Mouse (Mus musculus): ENCODE data around the gene Hipk3.

Hipk3 gene

DNA sequence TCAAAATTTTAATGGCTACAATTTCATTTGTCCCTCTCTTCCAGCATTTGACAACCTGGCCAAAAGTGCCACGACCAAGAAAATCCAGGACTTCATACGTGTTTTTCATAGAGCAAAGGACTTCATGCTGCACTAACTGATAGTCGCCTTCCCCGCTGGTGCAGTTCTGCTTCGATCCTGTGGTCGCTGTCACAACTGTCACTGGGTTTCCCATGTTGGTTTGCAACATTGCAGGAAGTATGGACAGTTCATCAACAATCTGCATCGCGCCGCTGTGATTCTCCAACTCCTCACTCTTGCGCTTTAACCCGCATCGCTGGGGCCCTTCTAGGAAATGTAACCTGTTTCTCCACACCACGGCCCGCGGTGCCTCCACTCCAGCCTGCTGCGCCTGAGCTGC, 23.1 kb downstream of the Hipk3 start:
- DNase-seq (ENCODE audit: low spot score in 2 of 2), result no peak

DNA sequence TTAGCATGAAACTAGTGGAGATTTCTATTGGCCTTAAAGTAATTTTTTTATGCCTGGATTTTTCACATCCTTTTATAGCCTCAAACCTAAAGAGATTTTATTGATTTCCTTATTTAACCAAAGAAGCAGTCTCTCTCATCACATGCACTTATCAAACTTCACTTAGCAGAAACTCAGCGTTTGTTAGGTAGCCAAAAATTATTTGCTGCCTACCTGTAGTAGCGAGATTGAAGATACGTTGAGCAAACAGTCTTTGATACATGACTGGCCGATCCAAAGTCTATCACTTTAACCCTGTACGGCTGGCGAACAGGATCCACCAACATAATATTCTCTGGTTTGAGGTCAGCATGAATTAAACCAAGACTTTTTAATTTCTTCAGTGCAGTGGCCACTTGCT, 23.7 kb downstream of the Hipk3 start:
- DNase-seq (ENCODE audit: low spot score in 2 of 2), result no peak

DNA sequence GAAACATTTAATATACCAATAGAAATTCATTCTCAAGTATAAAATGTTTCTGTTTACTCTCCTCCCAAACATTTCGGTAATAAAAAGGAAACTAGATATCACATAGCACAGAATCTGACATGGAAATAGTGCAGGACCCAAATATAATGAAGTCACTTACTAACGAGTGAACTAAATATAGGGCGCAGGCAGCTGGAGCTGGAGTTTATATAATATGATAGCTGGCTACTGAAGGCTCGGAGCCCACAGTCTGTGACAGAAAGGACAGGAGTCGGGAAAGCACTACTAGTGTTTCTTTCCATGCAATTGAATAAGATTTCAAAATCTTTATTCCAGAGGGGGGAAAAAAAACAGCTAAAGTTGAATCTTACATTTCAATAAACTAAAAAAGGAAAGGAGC, 25.8 kb downstream of the Hipk3 start:
- DNase-seq (ENCODE audit: low spot score in 2 of 2), result no peak

DNA sequence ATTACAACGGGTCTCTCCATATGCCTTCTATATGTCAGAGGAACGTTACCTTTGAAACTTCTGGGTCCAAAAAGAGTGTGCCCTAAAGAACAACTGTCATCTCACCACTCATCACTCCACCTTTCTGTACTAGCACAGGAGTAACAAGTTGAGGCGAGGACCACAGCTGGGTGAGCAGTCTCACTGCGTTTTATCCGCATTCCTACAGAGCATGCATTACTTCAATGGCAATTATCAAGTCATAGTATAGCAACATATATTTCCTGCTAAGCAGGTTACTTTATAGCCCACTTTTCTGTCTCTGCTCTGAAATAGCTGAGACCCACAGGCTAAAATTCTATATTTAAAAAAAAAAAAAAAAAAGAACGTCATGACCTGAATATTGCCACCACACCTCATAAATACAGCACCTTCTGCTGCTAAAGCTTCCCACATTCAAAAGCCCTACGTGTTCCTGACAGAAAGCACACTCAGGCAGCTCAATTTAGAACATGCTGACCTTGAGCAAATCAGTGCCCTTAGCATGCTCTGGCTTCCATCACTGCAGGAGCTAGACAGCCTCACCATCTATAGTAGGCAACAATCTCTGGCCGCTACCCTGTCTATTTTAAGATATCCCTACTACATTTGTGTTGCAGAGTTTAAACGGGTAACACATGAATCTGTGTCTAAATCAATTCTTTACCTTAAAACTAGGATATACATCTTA, 27.2 kb downstream of the Hipk3 start:
- no peak for DNase-seq (ENCODE audit: low spot score in 2 of 2)

DNA sequence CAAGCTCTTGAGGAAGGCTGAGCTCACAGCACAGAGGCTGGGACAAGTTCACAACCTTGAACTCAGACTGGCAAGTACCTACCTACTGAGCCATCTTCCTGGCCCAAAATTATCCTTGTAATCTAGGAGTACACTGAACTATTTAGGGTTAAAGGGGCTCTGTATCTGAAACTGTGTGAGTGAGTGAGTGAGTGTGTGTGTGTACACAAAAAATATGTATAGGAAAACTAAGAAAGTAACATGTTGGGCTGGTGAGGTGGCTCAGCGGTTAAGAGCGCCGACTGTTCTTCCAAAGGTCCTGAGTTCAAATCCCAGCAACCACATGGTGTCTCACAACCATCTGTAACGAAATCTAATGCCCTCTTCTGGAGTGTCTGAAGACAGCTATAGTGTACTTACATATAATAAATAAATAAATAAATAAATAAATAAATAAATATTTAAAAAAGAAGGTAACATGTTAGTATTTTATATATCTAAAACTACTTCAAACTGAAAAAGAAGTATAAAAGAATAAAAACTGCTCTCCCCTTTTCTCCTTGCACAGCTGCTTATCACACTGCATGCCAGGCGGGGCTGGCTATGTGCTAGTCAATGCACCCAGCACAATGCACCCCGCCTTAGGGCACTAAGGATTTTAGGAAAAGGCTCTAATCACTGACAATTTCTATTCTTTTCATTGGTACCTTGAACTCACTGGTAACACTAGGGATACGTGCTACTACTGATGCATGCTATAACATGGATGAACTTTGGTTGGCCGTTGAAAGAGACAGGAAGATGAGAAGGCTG, 28.4 kb downstream of the Hipk3 start:
- DNase-seq (ENCODE audit: low spot score in 2 of 2), result no peak

DNA sequence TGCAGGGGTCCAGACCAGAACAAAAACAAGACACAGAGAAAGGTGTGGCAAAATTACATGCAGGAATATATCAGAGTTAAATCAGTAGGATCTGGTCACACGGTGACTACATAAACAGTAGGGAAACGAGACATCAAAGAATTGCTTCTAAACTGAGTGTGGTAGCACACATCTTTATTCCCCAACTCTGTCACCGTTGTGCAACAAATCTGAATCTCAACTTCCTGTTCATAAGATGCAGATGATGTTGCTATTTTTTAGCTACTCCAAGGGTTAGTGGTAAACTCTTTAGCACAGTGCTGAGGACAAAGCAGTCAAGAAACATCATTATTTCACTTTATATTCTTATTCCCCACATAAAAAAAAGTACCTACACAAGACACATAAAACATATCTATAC, 34.2 kb downstream of the Hipk3 start:
- no peak for DNase-seq (ENCODE audit: low spot score in 2 of 2)

DNA sequence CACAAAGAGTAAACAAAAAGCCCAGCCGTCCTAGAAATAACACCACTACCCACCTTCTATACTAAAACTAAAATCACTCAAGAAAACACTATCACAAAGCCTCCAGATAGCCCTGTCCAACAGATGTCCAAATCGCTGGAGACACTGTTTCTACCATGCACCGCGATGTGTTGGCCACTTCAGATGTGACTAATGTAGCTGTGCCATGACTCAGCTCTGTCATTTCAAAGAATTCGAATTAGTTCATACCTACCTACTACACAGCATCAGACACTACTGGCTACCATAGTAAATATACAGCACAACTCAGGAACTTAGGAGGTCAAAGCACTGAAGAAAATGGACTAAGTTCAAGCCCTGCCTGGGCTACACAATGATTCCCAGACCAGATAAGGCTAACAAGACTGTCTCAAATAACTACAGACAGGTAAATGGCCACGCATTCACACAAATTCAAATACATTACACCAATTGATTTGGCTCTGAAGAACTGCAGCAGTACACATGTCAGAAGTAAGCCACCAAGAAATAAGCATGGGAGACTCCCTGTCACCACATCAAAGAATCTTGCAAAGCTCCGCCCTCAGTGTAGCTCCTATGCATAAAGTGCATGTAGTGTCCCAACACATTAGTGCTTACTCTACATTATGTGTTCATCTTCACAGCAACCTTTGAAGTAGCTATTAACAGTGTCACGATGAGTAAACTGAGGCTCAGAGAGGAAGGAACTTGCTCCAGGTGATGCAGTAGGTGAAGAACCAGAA, 35.5 kb downstream of the Hipk3 start:
- DNase-seq (ENCODE audit: low spot score in 2 of 2), result no peak

DNA sequence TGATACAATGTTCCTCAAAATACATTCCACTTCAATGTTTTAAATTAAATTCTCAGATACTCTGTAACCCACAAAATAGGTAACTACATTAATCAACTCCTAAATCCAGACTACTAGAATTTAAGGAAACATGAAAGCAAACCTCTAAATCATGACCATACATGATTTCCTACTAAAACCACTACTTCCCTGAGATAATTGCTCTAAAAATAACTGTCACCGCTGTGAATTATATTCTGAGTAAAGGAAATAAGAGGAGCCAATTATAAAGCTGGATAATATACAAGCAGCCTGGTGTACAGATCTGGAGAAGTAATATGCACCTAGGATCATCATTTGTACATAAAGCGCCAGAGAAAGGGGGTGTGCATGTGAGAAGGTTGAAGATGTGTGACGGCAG, 37.1 kb downstream of the Hipk3 start:
- no peak for DNase-seq (ENCODE audit: low spot score in 2 of 2)

DNA sequence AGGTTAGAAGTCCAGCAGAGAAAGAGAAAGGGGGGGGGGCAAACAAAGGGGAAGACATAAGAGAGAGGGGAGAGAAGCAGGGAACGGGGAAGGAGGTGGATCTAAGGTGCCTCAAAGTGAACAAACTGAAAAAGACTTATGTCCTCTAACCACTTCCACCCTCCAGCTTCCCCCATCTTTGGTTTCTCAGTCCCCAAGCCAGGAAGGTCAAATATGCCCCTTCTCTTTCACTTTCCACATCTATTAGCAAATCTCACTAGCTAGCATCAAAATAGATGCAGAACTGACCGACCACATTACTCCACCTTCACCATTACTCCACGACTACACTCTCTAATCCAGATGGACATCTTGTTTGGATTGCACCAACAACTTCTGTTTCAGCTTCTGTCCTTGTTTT, 43.6 kb downstream of the Hipk3 start:
- DNase-seq (ENCODE audit: low spot score in 2 of 2), result no peak

DNA sequence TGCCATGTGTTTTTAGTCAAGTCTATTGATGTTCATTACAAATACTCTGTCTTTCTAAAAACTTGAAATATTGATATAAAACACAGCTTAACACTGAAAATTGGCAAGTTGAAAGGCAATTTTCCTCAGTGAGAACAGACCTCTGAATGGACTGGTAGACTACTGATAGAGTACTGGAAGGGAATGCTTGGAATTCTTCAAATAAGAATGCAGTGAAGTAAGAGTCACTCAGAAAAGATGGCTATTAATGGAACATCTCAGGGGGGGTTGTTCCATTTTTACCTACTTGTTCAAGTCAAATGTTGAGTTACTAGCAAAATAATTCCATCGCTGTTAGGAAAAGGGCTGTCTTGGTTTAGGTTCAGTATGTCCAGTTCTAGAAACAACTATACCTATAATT, 45.1 kb downstream of the Hipk3 start:
- no peak for DNase-seq (ENCODE audit: low spot score in 2 of 2)

DNA sequence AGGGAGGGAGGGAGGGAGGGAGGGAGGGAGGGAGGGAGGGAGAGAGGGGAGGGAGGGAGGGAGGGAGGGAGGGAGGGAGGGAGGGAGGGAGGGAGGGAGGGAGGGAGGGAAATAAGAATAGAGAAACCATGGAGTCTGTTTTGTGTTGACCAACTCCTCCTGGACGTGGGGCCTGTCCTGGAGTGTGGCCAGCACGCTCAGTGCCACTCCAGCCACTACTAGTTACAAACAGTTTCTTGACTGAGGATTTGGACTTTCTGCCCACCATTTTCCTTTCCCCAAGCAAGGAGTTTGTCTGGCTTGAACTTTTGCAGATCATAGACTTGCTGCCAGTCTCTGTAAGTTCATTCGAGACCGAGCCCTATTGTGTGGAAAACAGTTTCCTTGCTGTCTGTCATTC, 46.0 kb downstream of the Hipk3 start:
- DNase-seq (ENCODE audit: low spot score in 2 of 2), result no peak

DNA sequence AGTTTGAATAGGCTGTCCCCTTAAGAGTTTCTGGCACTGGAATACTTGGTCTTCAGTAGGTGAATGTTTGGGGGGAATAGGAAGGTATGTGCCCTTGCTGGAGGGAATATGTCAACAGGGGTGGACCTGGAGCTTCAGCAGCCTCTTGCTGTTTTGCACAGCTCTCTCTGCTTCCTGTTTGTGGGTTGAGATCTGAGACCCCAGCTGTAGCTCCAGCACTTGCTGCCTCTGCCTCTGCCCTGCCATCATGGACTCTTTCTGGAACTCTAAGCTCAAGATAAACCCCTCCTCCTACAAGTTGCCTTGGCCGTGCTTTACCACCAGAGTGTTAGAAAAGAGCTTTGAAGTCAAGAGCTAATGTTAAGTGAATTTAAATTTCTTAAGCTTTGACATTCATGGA, 48.2 kb downstream of the Hipk3 start:
- no peak for DNase-seq (ENCODE audit: low spot score in 2 of 2)

DNA sequence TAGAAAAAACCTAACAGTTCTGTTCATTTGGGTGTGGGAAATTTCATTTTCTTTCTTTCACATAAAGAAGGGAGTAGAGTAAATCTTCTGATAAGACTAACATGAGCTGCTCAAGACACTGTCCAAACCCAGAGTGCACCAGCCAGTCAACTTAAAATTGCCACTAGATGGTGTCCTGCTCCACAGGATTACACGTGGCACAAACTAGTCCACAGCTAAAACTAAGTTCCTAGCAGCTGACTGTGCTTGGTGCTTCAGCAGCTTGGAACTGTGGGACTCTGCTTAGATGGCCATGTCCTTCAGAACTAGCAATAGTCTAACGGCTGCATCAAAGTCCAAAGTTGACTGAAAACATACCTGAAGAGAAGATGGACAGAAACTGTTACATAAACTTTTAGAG, 49.5 kb downstream of the Hipk3 start:
- peak; percentile 26 to 31 for DNase-seq (ENCODE audit: low spot score in 2 of 2)

DNA sequence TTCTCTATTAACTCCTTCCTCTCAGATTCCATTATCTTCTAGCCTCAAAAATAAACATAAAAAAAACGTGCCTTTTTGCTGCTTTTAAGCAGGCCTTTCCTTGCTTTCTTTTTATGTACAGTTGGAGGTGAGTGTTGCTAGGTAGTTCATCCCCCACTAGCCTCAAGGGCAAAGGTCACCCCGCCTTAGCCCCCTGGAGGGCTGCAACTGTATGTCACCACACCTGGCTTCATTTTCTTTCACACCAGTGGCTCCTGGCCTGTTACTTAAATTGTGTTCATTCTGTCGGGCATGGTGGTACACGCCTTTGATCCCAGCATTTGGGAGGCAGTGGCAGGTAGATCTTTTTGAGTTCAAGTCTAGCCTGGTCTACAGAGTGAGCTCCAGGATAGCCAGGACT, 51.9 kb downstream of the Hipk3 start:
- DNase-seq (ENCODE audit: low spot score in 2 of 2), result no peak

DNA sequence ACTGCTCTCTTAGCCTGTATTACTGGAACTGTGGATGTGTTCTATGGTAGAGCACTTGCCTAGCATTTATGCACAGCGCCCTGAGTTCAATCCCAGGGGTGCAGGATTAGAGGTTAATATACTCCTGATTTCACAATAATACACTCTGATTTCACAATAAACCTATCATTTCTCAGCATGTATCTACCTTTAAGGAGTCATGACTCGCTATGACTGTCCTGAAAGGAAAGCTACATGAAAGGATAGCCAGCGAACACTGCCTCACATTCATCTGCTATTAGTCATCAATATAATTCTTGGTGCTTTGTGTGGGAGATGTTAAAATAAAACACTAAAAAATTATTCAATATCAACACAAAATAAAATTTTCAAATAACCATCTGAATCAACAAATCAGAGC, 58.0 kb downstream of the Hipk3 start:
- DNase-seq (ENCODE audit: low spot score in 2 of 2), result no peak

DNA sequence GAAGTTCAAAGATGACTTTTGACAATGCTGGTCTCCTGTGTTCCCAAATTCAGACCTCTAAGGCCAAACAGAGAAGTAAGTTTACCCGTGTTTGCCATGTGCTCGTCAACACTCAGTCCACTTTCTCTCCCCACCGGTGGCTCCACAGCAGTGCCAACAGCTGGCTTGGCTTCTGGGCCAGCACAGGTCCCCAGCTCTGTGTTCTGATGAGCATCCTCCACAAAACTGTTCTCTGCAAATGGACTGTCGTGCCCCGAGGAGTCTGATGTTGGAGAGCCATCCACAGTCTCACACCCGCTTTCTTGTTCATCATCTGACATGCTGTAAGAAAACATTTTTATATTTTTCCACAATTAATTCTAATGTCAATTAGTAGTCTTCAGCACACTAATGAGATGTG, 63.2 kb downstream of the Hipk3 start:
- no peak for DNase-seq (ENCODE audit: low spot score in 2 of 2)

DNA sequence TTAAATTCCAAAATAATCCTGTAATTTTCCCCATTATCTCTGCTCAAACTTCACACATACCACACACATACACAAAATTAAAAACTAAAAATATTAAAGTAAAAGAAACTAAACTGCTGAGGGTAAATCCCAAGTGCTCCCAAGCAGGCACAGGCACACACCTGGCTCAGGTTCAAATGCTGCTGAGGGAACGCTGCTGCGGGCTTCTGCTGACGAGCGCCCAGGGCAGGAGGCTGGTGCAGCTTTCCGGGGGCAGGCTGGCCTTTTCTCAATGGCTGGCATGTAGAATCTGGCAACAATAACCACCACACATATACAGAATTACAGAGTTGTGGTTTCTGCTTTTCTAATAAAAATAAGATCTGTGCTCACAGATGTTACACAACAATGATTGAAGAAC, 63.7 kb downstream of the Hipk3 start:
- DNase-seq (ENCODE audit: low spot score in 2 of 2), result no peak

DNA sequence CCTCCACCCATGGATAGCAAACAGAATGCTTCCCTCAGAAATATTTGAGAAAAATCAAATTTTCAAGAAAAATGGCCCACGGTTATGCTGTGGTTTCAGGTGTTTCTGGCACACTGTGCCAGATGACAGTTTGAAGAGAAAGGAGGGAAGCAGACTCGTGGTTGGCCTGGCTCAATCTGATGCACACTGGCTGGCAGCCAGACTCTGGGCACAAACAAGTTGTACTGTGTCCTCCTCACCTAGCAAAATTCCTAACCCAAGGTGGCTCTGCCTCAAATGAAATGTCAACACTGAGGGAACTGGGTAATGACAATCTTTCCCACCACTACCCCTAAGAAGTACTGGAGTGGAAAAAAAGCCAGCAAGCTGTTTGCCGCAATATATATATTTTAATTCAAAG, 68.1 kb downstream of the Hipk3 start:
- no peak for DNase-seq (ENCODE audit: low spot score in 2 of 2)

DNA sequence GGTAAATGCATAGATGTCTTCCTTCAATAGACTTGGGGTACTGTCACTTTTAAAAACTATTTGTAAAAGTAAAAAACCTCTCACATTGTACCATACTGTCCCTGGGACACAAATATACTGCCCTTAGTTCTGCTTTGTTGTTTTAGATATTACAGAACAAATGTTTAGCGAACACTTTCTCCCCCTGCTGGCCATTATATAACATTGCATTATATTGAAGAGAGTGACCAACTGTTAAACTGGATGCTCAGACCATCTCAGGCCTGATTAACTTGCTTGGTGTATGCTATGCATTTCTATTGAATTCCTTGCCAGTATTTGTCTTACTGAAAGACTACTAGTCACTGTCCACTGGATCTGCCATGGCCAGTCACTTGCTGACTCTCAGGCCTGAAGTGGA, 72.0 kb downstream of the Hipk3 start:
- no peak for DNase-seq (ENCODE audit: low spot score in 2 of 2)

DNA sequence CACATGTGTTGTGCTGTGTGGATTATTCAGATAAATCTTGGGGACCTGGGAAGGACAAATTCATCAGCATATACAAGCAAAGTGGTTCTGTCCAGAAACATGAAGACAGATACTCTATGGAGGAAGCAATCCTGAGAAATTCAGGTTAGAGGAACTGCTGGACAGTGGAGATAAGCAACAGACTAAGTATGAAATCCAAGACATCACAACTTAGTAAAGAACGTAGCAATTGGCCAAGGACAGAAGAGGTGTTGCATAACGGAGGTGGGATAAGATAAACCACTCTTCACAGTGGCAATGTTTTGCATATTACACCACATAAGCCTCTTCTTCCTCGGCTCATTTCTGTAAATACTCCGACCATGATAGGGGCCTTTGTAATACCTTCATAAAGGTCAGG, 73.4 kb downstream of the Hipk3 start:
- no peak for DNase-seq (ENCODE audit: low spot score in 2 of 2)

DNA sequence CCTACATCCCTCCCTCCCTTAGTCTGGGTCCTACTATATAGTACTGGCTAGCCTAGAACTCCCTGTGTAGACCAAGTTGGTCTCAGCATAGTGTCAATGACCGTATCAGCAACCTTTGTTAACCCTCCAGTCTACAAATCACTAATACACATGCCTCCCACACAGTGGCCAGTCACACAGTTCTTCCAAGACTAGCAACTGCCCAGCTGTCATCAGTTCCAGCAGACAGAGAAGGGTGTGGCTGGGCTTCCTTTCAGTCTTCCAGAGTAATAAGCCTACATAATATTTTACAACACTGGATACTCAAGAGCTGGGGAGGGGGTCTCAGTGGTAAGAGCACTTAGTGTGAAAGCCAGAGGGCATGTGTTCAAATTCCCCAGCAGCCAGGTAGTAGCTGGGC, 74.2 kb downstream of the Hipk3 start:
- no peak for DNase-seq (ENCODE audit: low spot score in 2 of 2)

DNA sequence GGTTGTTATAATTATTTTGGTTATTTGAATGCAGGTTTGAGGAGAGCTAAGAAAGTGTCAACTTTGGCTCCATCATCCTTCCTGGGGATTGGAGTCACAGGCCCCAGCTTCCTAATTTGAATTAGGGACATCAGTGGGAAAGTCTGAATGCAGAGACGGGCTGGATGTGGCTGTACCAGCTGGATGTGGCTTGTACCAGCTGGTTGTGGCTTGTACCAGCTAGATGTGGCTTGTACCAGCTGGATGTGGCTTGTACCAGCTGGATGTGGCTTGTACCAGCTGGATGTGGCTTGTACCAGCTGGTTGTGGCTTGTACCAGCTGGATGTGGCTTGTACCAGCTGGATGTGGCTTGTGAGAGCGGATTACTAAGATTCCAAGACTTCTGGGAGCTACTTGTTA, 74.8 kb downstream of the Hipk3 start:
- DNase-seq (ENCODE audit: low spot score in 2 of 2), result no peak

DNA sequence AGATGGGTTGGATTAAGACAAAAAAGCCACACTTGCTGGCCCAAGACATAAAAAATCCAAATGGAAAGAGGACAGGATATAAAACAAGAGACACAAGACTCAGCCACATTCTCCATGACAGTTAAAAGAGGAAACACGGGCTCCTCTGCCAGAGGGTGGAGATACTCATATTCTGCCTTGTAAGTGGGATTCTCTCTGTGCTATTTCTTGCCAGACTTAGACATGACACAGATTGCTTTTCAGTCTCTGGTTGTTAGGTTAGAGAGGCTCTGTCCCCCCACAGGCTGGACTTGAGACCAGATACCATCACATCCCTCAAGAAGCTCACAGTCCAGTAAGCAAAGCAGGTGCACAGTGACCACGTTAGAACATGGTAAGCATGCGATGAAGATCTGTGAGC, 81.2 kb downstream of the Hipk3 start:
- no peak for DNase-seq (ENCODE audit: low spot score in 2 of 2)

Data from frontal cortex, postnatal 25 days (tissue).